Mouse (Mus musculus): ENCODE measurements at regions not wholly inside any gene's neighbourhood (a gene's known extent, or its start where the extent isn't known, plus 50 kb on each side); places are given as distances from the start of the nearest gene placed in this dataset.

DNA sequence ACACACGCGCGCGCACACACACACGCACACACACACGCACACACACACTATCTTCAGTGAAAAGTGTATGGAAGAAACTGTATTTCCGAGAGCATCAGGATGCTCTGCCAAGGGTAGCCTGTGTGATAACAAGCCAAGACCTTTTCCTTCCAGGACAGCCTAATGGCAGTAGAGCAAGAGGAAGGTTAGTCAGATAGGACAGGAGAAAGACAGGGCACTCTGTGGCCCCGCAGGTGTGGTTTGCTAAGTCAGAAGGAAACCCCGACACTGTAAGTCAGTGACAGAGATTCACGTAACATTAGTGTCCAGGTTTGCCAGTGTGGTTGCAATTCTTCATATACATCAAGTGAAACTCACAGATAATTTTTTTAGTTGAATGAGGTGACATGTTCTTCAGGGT lies 92.8 kb downstream of the Rpl14 start:
- CTCF ChIA-PET = no interaction called here
- POLR2A ChIA-PET = no interaction called here

DNA sequence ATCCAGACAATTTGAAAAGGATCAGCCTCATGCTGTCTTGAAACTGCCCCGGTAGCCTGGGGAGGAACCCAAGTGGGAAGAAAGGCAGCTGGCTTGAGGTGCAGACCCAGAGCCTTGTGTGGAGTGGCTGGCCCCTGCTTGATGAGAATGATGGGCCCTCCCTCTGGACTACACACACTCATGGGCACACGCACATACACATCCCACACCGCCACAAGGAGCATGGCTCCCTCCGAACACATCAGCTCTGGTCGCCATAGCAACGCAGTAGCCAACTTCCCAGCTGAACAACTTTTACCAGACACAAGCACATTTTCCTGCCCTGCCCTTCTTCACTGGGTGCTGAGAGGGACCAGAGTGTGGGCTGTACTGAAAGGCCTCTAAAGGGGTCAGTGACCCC lies 101.2 kb downstream of the Rpl14 start:
- CTCF ChIA-PET = interaction anchor here in 2 of 4 experiments (0.6 to 0.9 kb wide), 2 partner anchors 62 to 90 kb away, joined by 3 read pairs; no protein-coding TSS in a partner anchor
- POLR2A ChIA-PET = interaction anchor here in 3 of 4 experiments (0.6 to 1.9 kb wide), 9 partner anchors 15 to 658 kb away, joined by 3 to 5 read pairs (median 4); no protein-coding TSS in a partner anchor

DNA sequence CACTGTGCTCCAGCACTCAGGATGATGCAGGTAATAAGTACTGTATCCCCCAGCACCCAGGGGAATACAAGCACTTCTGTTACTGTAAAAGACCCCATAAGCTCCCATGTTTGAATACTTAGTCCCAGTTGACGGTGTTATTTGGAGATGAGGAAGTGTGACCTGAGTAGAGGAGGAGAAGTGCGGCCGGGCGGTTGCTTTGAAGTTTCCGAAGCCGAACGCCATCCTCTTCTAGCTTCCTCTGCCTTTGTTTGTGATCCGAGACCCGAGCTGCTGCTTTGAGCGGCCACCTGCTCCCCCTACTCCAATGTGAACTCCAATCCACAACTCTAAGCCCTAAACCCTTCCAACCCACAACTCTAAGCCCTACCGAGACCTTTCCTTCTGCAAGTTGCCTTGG lies 103.6 kb downstream of the Rpl14 start:
- ChIA-PET CTCF (interaction anchor here in 1 of 4 experiments (1.0 kb wide), 1 partner anchor 18 kb away, joined by 11 read pairs; no protein-coding TSS in a partner anchor), POLR2A (interaction anchor here in 3 of 4 experiments (0.6 to 3.2 kb wide), 21 partner anchors 9 to 639 kb away, joined by 3 to 49 read pairs (median 4); no protein-coding TSS in a partner anchor)

DNA sequence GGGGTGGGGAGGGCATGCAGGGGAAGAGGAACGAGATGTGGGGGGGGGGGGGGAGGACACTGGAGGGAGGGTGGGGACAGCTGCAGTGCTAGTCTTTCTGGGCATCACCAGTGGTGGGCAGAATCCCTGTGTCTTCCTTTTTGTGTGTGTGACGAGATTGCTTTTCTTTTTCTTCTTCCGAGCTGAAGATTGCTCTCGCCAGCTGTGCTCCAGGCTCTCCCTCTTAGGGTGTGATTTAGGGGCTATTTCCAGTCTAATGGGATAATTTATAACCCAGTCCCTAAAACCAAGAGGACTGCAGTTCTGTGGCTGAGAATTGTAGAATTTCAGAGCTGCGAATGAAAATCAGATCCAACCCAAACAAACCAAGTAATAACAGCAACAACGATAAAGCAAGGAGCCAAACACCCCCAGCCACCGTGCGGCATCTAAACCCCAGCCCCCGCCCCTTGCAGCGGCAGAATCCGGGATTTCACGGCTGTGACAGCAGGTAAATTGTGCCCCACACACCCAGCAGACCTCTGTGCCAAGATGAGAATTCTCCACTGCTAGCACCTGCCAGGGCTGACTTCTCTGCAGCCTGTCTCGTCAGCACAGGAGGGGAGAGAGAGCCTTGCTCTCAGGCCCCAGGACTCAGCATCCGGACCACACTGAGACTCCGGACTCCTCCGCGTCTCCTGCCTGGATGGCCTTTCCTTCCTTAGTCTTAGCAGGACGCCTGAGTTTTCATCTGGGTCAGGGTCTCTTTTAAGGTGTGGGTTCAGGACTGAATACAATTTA lies 104.3 kb downstream of the Rpl14 start:
- POLR2A ChIA-PET = interaction anchor here in 3 of 4 experiments (0.5 to 3.2 kb wide), 22 partner anchors 8 to 638 kb away, joined by 3 to 49 read pairs (median 4); no protein-coding TSS in a partner anchor

DNA sequence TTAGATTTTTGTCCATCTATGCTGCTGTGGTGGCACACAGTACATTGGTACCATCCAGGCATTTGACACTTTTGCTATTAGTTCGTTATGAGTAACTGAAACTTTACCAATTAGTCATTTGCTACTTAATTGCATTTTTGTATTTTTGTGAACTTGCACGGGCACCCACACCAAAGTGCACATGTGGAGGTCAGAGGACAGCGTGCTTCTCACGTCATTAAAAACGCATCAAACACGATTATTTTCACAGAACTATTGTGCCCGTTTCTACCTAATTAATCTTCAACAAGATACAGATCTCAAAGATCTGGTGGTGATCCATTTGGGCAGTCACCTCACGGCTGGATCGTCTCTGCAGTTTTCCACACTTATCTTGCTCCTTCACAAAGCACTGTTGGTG lies 105.1 kb downstream of the Rpl14 start:
- ChIA-PET POLR2A (interaction anchor here in 3 of 4 experiments (0.8 to 3.2 kb wide), 33 partner anchors 11 to 638 kb away, joined by 3 to 49 read pairs (median 4); no protein-coding TSS in a partner anchor), CTCF (no interaction called here)

More for the DNA sequence above, 104.3 kb downstream of the Rpl14 start:
- CTCF ChIA-PET = interaction anchor here in 1 of 4 experiments (1.0 kb wide), 1 partner anchor 18 kb away, joined by 11 read pairs; no protein-coding TSS in a partner anchor

DNA sequence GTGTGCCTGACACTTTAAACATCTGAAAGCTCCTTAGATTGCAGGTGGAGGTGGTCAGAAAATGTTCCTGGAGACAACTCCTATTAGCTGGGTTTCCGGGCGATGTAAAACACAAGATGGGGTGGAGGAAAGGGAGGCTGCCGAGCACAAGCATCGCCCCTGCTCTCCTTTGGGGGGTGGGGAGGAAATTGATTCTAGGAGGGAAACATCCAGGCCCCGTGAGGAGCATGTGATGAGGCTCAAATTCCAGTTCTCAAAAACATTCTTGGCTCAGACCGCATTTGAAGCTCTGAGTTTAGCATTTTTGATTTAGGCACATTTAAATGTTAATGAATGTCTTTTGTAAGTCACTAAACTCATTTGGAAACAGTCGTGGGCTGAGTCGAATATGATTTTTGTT lies 105.5 kb downstream of the Rpl14 start:
- CTCF ChIA-PET = no interaction called here
- POLR2A ChIA-PET = interaction anchor here in 3 of 4 experiments (0.6 to 3.2 kb wide), 34 partner anchors 10 to 672 kb away, joined by 3 to 49 read pairs (median 4); no protein-coding TSS in a partner anchor

DNA sequence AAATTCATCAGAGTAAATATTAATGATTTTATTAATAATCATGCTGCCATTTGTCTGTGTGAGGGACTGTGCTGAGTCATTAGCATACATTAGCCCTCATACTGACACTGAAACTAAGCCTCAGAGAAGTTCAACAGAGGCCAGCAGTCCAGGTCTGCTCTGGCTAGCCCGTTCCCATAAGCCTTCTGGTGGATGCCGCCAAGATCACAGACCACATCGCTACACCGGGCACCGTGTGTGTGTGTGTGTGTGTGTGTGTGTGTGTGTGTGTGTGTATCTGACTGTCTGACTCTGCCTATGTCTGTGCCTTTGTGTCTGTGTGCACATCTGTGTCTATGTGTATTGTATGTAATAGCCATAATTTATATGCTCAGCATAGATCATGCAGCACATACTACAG lies 106.0 kb downstream of the Rpl14 start:
- ChIA-PET CTCF (no interaction called here), POLR2A (interaction anchor here in 3 of 4 experiments (0.6 to 4.8 kb wide), 36 partner anchors 10 to 671 kb away, joined by 3 to 89 read pairs (median 4); no protein-coding TSS in a partner anchor)

DNA sequence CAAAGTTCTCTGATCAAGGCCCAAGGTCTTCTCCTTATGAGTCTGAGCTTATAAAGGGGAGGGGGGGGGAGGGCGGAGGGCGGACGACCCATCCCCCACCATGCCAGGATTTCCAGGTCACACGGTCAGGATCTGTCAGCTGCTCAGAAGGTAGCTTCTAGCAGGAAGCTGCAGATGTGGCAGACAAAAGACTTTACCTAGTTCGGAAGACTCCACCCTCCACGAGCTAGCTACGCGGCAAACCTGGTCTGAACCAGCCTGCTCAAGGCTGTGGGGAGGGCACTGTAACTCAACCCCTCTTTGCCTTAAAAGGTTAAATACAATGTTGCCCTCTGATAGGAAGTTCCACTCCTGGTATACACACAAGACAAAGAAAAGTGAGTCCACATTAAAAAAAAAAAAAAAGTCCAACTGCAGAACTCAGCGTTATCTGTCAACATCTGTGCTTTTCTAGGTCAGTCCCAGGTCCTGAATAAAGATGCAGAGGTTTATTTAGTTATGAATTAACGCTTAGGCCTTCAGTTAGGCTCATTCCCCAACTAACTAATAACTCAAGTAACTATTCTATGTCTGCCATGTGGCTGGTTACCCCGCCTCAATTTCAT lies 108.7 kb downstream of the Rpl14 start:
- POLR2A ChIA-PET = interaction anchor here in 3 of 4 experiments (0.6 to 4.8 kb wide), 57 partner anchors 10 to 665 kb away, joined by 3 to 89 read pairs (median 5); partner anchors contain the start of genes Eif1b (in 1 of the 3), Mobp (in 1 of the 3) and Rpl14 (in 1 of the 3)

DNA sequence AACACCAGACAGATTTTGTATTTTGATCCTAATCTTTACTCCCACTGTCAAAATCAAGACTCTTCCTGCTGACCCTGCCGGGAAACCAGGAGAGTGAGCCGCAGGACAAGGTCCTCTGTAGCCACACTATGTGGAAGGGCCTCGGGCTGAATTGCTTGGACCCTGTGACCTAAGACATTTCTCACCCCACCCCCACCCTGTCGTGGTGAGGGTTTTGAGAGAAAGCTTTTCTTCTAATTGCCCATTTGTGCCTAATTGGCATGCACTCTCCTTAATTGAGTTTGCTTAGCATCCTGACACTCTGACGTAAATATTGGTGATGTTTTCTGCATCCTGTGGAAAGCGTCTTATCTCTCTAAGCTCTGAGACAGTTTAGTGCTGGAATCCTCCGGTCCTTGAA lies 110.2 kb downstream of the Rpl14 start:
- ChIA-PET POLR2A (interaction anchor here in 2 of 4 experiments (1.6 to 4.8 kb wide), 5 partner anchors 9 to 110 kb away, joined by 3 to 89 read pairs (median 57); partner anchors contain the start of gene Rpl14 (in 1 of the 2)), CTCF (interaction anchor here in 1 of 4 experiments (0.7 to 0.8 kb wide), 2 partner anchors 9 to 78 kb away, joined by 3 read pairs; no protein-coding TSS in a partner anchor)

More for the DNA sequence above, 108.7 kb downstream of the Rpl14 start:
- CTCF ChIA-PET = interaction anchor here in 3 of 4 experiments (0.6 to 2.1 kb wide), 9 partner anchors 10 to 465 kb away, joined by 3 to 5 read pairs (median 4); no protein-coding TSS in a partner anchor

DNA sequence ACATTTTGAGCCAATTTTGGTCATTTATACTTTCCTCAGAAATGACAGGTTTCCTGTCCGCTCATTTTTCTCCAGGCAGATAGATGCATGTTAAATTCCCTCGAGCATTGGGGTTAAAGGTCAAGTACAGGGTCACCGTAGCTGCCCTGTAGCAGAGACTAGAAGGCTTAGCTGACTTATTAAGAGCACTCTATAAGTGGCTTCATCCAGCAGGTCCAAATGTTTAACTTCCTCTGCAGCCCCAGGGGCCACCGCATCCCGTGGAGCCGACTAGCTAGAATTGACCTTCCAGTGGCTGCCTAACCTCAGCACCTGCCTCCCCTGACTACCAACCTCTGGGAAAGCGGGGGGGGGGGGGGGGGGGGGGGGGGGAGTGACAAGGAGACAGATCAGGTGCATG lies 114.7 kb downstream of the Rpl14 start:
- POLR2A ChIA-PET = interaction anchor here in 3 of 4 experiments (0.6 to 1.8 kb wide), 9 partner anchors 8 to 1888 kb away, joined by 3 to 7 read pairs (median 4); partner anchors contain the start of gene Rpl14 (in 1 of the 3)
- CTCF ChIA-PET = no interaction called here

DNA sequence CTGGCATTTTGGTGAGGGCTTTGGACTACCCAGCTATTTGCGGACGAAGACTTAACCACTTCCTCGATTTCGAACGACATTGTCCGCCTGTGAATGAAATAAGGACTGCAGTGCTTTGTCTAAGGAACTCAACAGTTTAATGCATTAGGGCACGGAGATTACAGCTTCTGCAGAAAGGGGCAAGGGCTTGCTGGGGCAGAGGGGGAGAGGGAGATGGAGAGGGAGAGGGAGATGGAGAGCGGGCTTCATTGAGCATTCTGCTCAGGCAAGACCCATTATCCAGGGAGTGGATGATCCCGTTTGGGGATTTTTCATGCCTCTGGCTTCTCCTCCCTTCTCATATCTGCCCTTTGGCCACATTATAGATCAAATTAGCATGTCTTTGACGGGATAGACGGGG lies 117.8 kb downstream of the Rpl14 start:
- POLR2A ChIA-PET = interaction anchor here in 3 of 4 experiments (0.6 to 6.4 kb wide), 9 partner anchors 9 to 306 kb away, joined by 3 to 89 read pairs (median 6); no protein-coding TSS in a partner anchor
- CTCF ChIA-PET = no interaction called here

DNA sequence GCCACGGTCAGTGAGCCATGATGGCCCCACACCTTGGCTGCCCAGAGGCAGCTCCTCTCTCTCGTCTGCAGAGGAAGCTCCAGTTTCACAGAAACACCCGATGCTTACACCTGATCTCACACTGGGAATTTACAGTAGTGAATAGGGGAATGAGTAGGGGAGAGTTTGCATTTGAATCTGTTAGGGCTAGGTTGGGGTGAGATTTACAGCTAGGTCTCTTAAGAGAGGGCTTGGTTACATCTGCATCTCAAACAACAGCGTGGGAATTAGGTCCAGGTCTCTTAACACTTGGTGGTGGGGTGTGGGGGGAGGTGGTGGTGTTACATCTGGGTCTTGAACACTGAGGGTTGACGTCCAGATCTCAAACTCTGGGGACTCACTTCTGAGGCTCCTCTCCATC lies 119.3 kb downstream of the Rpl14 start:
- ChIA-PET POLR2A (interaction anchor here (0.6 to 6.4 kb wide), 59 partner anchors 10 to 623 kb away, joined by 3 to 89 read pairs (median 4); partner anchors contain the start of gene Rpl14 (in 1 of the 4)), CTCF (interaction anchor here in 3 of 4 experiments (0.5 to 1.7 kb wide), 19 partner anchors 9 to 985 kb away, joined by 3 to 12 read pairs (median 4); no protein-coding TSS in a partner anchor)

DNA sequence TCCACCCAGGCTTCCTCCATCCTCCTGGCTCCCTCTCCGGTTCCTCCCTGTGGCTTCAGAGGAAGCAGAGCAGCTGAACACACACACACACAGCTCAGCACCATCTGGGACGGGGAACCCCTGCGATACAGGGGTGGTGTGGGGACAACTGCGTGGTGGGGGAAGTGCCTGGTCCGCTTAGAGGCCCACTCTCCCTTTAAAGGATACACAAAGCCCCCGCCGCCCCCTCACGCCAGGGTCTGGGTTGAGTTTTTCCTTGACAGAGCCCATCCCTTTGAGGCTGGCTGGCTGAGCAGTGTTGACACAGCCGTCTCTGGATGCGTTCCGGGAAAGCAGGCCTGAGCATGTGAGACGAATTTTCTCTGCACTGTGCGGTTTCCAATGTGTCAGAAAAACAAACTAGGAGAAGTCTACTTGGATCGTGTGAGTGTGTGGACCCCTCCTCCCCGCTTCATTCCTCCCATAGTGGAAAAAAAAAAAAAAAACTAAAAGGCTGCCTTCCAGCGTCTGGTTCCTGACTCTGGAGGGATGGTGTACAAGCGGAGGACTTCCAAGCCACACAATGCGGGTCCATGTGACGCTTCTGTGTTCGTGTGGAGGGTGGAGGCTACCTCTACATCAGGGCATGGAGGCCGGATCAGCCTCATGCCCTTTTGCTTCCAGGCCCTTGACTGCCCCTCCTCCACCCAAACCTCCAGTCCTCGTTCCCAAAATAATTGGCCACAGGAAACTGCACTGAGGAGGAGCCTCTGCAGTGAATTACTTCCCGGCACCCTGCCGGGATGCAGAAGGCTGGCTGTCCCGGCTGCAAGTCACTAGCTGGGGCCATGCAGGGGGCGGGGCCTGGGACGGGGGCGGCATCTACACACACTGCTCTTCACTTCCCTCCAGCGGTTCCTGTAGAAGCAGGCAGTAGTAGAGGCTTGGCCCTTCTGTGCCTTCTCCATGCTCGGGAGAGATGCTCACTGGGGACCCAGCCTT lies 120.0 kb downstream of the Rpl14 start:
- ChIA-PET POLR2A (interaction anchor here (0.6 to 6.4 kb wide), 57 partner anchors 9 to 1028 kb away, joined by 3 to 89 read pairs (median 4); partner anchors contain the start of gene Nktr (in 1 of the 4)), CTCF (interaction anchor here in 3 of 4 experiments (0.7 to 1.7 kb wide), 16 partner anchors 10 to 985 kb away, joined by 3 to 12 read pairs (median 4); no protein-coding TSS in a partner anchor)

DNA sequence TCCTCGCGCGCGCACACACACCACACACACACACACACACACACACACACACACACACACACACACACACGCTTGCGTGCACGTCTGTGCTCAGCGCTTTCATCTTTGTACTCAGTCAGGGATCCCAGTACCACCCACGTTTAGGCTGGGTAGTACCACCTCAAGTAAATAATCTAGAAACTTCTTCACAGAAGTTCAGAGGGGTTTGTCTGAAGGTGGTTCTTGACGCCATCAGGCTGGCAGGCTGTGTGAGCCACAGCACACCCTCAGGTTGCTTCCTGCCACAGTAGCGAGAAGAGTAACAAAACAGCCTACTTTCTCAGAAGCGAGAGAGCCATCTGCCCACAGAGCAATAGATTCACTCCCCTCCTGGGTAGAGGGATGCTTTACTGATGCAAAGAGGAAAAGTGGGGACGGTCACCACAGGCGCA lies 120.7 kb downstream of the Rpl14 start:
- ChIA-PET CTCF (interaction anchor here in 2 of 4 experiments (0.7 to 1.5 kb wide), 5 partner anchors 11 to 140 kb away, joined by 3 to 6 read pairs (median 3); no protein-coding TSS in a partner anchor), POLR2A (interaction anchor here in 3 of 4 experiments (0.6 to 6.4 kb wide), 23 partner anchors 11 to 243 kb away, joined by 3 to 89 read pairs (median 7); no protein-coding TSS in a partner anchor)

DNA sequence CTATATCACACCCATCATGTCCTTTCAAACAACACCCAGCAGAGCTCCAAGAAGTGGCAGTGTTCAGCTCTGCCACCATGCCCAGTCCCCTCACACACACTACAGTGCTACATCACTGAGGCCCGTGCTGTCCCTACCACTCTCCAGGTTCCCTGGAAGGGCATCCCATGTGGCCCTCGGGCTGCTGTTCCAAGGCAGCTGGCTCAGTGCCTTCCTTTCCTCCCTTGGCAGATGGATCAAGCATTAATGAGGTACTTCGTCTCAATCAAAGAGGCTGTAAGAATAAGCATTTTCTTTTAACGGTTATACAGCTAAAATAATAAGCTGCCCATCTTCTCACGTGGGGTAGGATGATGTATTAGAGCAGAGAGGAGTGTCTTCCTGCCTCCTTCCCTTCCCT lies 123.2 kb downstream of the Rpl14 start:
- ChIA-PET CTCF (interaction anchor here in 1 of 4 experiments (0.6 kb wide), 1 partner anchor 31 kb away, joined by 3 read pairs; no protein-coding TSS in a partner anchor), POLR2A (interaction anchor here in 2 of 4 experiments (0.9 to 6.4 kb wide), 5 partner anchors 12 to 21 kb away, joined by 4 to 89 read pairs (median 5); no protein-coding TSS in a partner anchor)

DNA sequence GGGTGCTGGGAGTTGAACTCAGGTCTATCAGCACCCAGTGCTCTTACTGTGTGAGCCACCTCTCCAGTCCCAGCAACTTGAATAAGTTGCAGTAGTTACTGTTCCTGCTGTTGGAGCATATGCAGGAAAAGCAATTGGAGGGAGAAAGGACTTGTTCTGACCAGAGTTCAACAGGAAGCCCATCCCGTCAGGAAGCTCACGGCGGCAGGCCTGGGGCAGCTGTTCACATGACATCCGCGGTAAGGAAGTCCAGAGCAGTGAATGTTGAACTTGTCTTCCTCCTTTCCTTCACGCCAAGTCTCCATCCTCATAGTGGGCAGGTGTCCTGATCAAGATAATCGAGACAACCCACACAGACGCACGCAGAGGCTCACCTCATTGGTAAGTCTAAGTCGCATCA lies 124.7 kb downstream of the Rpl14 start:
- ChIA-PET POLR2A (interaction anchor here in 3 of 4 experiments (0.6 to 3.4 kb wide), 11 partner anchors 10 to 1006 kb away, joined by 3 to 21 read pairs (median 4); no protein-coding TSS in a partner anchor), CTCF (no interaction called here)

DNA sequence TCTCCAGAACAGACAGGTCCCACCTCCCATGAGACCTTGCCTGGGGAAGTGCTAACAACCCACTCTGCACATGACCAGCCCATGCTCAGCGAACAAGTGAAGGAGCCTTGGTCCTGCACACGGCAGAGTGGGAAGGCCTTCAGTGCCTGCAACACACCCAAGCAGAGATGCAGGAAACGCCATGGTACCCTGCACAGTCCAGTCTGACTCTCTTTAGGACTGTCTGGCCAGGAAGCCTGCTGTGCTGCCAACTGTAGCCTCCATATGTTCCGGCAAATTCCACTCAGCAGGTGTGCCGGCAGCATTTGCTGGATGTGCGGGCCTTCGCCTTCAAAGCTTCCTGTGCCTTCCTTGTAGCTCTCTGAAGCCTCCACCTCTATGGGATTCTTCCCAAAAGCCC lies 126.5 kb downstream of the Rpl14 start:
- ChIA-PET CTCF (interaction anchor here in 1 of 4 experiments (0.6 kb wide), 1 partner anchor 217 kb away, joined by 4 read pairs; no protein-coding TSS in a partner anchor), POLR2A (interaction anchor here in 2 of 4 experiments (0.6 to 3.1 kb wide), 4 partner anchors 10 to 47 kb away, joined by 3 to 12 read pairs (median 3); no protein-coding TSS in a partner anchor)
